Mouse (Mus musculus) megakaryocyte-erythroid progenitor cell, adult 5 weeks (primary cell): Measurements from ENCODE around the gene Ap3m1. TPM values are rescaled to one million over a fixed set of nuclear protein-coding genes. Genes with fewer than 3 reads are reported as not detected.

Source experiments
- polyA plus RNA-seq: library from polyadenylated mRNA; stranded (reverse); fragments of >175 nt; gene quantifications from 2 replicates; pipeline ENCODE4 v1.2.3, GENCODE M21; 2012

Ap3m1 gene
- 2.6 and 6.2 TPM in 2 replicates for polyA plus RNA-seq

GRCm38 (mm10) chr14:21052112-21052780 is at the start of gene Ap3m1, which contains the start of gene Adk:
Gene Ap3m1, minus strand, starts transcription at chr14:21052508.
Gene Adk, plus strand, starts transcription at chr14:21052574.

Other genes starting within 250 kb of the Ap3m1 start
- 0.37 and 0.69 TPM in 2 replicates for gene Plau, start 215.8 kb downstream of the Ap3m1 start, polyA plus RNA-seq
- gene Vcl, start 123.1 kb downstream of the Ap3m1 start, polyA plus RNA-seq = 18.9 and 22.6 TPM in 2 replicates
- gene Adk, start 66 bp upstream of the Ap3m1 start, polyA plus RNA-seq = 4.2 and 4.5 TPM in 2 replicates